Mouse (Mus musculus) embryonic fibroblast, embryonic 13.5 days (primary cell): ENCODE results near the gene Zfp704.

Experiments used
- CTCF ChIP-seq: IDR thresholded peaks from 2 replicates; pipeline ENCODE4 v1.5.1; 2011; ENCODE audit warnings: mild to moderate bottlenecking, control low read depth, low read length, moderate library complexity, borderline replicate concordance; ENCODE audit not compliant: insufficient read depth
- POLR2A ChIP-seq: IDR thresholded peaks from 2 replicates; pipeline ENCODE4 v1.6.1; 2011; ENCODE audit warnings: low read depth, mild to moderate bottlenecking, control low read depth, low read length, moderate library complexity

- TF ChIP-seq CTCF, result no peak
- TF ChIP-seq POLR2A, result no peak
These were observed 89.2 kb downstream of the Zfp704 start for GRCm38 (mm10) chr3:9520728-9521054.
